Mouse (Mus musculus): ENCODE results near the gene Cyb5d2. TPM values are rescaled to one million over a fixed set of nuclear protein-coding genes. Genes with fewer than 3 reads are reported as not detected.
A peak's percentile ranks its signal among the peaks of the same experiment; 100 is the strongest.

Cyb5d2 gene
- 10 to 100 TPM; 19.2 to 19.5 TPM for total RNA-seq (2021)

- peak; percentile 90 to 91 for DNase-seq
- intact Hi-C loops (cut with DNase I), result loop anchor here (5.0 to 10.0 kb wide), 2 partner anchors 188 to 591 kb away; partner anchors contain the start of genes 4933427D14Rik, Gm43951, Txndc17 and Ube2g1
Observed at GRCm38 (mm10) chr11:72795455-72796295, at the start of gene Cyb5d2, which contains the start of gene Zzef1. Gene Cyb5d2, minus strand, starts transcription at chr11:72796142. Gene Zzef1, plus strand, starts transcription at chr11:72796226.

DNA sequence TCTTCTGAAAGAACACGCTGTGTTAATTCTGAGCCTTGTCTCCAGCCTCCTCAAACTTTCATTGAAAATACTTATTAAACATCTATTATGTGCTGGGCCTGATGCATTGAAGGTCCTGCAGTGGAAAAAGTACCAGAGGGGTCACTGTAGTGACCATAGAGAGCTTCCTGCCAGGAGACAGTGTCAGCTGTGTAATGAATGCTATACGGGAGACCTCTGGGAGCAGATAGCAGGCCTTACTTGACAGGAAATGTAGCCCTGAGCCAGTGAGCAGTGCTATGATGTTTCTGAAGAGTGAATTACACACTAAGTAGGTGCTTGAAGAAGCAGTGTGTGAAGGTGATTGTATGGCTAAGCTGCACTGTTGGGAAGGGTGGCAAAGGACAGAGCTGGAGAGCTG is 49.6 kb upstream of the Cyb5d2 start:
- no peak for DNase-seq
- intact Hi-C loops (cut with DNase I), result no loop called here

DNA sequence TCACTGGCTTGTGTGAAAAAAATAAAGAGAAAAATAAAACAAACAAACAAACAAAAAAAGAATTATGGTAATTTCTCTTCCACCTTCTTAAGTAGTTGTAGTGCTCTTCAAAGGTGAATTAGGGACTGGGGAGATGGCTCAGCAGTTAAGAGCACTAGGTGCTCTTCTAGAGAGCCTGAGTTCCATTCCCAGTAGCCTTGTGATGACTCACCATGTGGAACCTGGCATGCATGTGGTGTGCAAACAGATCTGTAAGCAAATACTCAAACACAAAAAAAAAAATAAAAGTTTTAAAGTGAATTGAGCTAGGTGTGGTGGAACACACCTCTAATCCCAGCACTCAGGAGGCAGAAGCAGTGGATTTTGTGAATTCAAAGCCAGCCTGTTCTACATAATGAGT is 47.6 kb upstream of the Cyb5d2 start:
- intact Hi-C loops (cut with DNase I), result no loop called here
- DNase-seq, result no peak

DNA sequence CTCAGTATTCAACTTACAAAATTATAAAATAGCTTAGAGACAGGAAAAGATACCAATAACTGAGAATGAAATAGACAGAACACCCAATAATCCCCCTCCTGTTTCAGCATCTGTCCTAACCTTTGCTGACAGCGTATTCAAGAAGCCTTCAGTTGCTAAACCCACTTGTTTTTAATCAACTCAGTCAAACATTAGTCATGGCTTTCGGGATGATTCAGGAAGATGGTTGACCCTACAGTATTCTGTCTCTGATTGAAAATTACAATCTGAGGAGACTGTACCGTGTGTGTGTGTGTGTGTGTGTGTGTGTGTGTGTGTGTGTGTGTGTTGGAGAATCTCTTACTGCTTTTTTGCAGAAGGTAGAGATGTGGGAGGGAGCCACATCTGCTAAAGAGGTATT is 46.8 kb upstream of the Cyb5d2 start:
- no peak for DNase-seq

DNA sequence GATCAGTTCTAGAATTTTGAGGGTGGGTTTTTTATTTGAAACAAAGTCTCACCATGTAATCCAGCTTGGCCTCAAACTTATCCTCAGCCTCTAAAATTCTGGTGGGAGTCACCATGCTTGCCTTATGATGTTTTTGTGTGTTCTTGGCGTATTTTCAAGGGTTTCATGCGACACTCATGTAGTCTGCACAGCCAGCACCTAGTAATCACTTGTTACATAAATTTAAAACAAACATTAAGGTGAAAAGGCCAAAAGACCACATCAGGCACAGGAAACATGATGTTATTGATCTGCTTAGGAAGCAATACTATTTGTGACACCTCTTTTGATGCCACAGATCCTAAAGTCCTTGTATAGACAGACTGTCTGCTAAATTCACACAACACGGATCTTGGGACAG is 33.9 kb upstream of the Cyb5d2 start:
- DNase-seq, result no peak
- intact Hi-C loops (cut with DNase I), result no loop called here

More for the DNA sequence above, 46.8 kb upstream of the Cyb5d2 start:
- intact Hi-C loops (cut with DNase I), result no loop called here

- no peak for DNase-seq
- intact Hi-C loops (cut with DNase I), result no loop called here
Observed at GRCm38 (mm10) chr11:72821041-72821440, 25.1 kb upstream of the Cyb5d2 start.

DNA sequence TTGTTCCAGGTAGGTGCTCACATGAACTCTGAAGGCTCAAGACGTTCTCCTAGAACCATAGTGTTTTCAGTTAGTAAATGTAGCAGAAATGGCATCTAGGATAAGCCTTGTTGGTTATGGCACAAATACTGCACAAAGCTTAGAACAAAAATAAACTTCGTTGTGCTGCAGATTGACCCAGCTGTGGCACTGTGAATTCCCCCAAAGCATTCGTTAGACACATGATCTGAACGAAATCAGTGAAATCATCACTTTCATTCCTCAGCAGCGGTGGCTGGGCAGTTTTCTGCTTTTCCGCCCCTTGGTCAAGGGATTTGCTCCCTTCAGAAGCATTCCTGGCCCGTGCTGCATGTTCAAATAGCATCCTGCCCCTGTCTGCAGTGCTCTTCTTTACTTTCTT is 22.1 kb upstream of the Cyb5d2 start:
- intact Hi-C loops (cut with DNase I), result no loop called here
- no peak for DNase-seq

GRCm38 (mm10) chr11:72816859-72817258 is 20.9 kb upstream of the Cyb5d2 start:
- intact Hi-C loops (cut with DNase I), result no loop called here
- DNase-seq, result no peak

DNA sequence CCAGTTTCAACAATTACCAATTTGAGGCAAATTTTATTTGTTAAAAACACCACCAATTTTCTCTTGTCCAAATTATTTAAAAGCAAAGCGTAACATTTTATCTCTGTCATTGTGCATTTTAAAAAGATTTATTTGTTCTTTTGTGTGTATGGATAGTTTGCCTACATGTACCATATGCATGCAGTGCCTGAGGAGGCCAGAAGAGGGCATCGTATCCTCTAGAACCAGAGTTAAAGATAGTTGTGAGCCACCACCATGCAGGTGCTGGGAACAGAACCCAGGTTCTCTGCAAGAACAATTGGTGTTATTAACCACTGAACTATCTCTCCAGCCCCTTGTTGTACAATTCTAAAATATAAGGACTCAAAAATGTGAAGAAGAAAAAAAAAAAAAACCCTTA is 18.2 kb upstream of the Cyb5d2 start:
- intact Hi-C loops (cut with DNase I), result no loop called here
- DNase-seq, result no peak

GRCm38 (mm10) chr11:72813687-72814086 is 17.7 kb upstream of the Cyb5d2 start:
- DNase-seq, result no peak
- intact Hi-C loops (cut with DNase I), result no loop called here

DNA sequence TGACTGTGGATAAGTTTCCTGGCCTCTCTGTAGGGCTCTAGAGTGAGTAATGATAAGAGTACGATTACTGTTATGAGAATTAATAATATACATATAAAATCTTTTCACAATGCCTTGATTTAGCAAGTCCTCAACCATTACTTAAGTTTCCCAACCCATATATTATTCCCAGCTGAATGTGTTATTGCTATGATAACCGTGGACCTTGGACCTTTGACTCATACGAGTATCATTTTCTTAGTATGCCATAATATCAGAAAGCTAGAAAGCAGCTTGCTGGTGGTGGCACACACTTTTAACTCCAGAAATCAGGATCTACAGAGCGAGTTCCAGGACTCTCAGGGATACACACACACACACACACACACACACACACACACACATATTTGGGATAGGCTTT is 12.1 kb upstream of the Cyb5d2 start:
- intact Hi-C loops (cut with DNase I), result no loop called here
- DNase-seq, result no peak

- intact Hi-C loops (cut with DNase I), result no loop called here
- DNase-seq, result no peak
Observed at GRCm38 (mm10) chr11:72806556-72806955, 10.6 kb upstream of the Cyb5d2 start.

DNA sequence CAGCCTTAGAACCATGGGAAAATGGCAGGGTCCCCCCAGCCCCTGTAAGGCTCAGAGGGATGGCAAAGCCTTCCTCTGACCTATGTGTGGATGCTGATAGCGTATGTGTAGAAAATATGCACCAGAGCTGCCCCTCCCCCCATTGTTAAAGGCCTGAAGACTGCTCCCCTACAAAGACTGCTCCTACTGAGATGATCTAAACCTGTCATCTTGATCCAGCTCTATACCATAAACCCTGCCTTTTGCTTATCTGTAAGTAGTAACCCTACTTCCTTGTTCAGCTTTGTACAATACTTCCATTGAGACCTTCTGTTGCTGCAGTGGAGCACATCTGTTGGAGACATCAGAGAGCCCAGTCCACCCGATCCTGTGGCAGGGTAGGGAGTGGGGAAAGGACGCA is 9.3 kb upstream of the Cyb5d2 start:
- intact Hi-C loops (cut with DNase I), result no loop called here
- no peak for DNase-seq

DNA sequence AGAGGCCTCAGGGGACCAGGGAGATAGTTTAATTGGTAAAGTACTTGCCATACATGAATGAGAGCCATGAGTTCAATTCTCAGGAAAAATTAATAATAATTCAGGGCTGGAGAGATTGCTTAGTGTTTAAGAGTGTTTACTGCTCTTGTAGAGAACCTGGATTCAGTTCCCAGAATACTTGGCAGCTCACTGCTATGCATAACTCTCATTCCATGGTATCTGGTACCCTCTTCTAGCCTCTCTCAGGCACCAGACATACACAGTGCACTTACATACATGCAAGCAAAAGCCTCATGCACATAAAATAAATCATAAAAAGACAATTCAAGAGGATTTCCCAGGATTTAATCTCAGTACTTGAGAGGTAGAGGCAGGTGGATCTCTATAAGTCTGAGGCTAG is 8.6 kb upstream of the Cyb5d2 start:
- DNase-seq, result no peak

DNA sequence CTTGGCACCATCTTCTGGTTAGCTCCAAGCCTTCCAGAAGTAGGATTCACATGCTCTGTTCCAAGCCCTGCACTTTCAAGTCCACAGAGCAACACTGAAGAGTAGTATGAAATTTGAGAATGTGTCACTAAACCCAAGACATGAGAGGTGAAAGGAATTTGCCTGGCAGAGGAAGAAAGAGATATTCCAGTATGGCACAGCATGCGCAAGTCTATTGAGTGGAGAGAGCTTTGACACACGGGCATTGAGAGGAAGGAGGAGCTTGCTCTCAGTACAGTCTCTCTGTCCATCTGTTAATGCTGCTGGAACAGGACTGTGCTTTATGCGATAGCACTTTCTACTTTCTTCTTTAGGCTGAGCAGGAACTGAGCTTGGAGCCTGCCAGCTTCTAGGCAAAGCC is 7.1 kb upstream of the Cyb5d2 start:
- intact Hi-C loops (cut with DNase I), result no loop called here
- DNase-seq, result no peak

More for the DNA sequence above, 8.6 kb upstream of the Cyb5d2 start:
- intact Hi-C loops (cut with DNase I), result no loop called here

GRCm38 (mm10) chr11:72801182-72801581 is 5.2 kb upstream of the Cyb5d2 start:
- intact Hi-C loops (cut with DNase I), result no loop called here
- no peak for DNase-seq

GRCm38 (mm10) chr11:72798112-72798511 is 2.2 kb upstream of the Cyb5d2 start:
- intact Hi-C loops (cut with DNase I), result loop anchor here (5.0 to 10.0 kb wide), 2 partner anchors 191 to 593 kb away; partner anchors contain the start of genes 4933427D14Rik, Gm43951, Txndc17 and Ube2g1
- no peak for DNase-seq

GRCm38 (mm10) chr11:72796773-72797338 is 914 bp upstream of the Cyb5d2 start:
- intact Hi-C loops (cut with DNase I), result loop anchor here (5.0 to 10.0 kb wide), 2 partner anchors 190 to 592 kb away; partner anchors contain the start of genes 4933427D14Rik, Gm43951, Txndc17 and Ube2g1
- DNase-seq, result no peak

DNA sequence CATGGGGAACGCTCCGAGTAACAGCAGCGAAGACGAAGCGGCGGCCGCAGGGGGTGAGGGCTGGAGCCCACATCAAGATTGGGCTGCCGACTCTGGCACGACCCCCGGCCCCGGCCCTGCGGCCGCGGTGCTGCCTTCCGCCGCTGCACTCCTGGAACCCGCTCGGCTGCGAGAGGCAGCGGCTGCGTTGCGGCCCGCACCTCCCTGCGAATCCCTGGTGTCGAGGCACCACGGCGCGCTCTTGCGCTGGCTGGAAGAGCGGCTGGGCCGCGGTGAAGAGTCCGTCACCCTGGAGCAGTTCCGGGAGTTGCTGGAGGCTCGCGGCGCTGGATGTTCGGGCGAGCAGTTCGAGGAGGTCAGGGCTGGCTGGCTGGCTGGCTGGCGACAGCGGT is 350 bp upstream of the Cyb5d2 start:
- intact Hi-C loops (cut with DNase I), result loop anchor here (5.0 to 10.0 kb wide), 2 partner anchors 189 to 591 kb away; partner anchors contain the start of genes 4933427D14Rik, Gm43951, Txndc17 and Ube2g1
- DNase-seq, result no peak

- DNase-seq, result no peak
- intact Hi-C loops (cut with DNase I), result loop anchor here (5.0 to 10.0 kb wide), 2 partner anchors 188 to 590 kb away; partner anchors contain the start of genes 4933427D14Rik, Gm43951, Txndc17 and Ube2g1
Observed at GRCm38 (mm10) chr11:72795149-72795454, 840 bp downstream of the Cyb5d2 start.

DNA sequence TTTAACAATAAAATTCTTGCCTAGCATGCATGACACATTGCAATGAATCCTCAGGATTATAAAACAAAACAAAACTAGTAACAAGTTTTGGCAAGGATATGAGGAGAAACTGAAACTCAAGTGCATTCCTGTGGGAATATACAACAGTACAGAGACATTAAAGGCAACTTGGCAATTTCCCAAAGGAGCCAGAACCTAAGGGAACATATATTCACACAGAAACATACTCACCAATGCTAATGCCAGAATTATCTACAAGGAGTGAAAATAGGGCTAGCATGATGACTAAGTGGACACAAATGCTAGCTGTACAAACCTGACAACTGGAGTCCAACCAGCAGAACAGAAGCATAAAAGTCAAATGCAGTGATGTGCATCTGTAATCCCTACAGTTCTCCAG is 3.9 kb downstream of the Cyb5d2 start:
- no peak for DNase-seq
- intact Hi-C loops (cut with DNase I), result loop anchor here (10.0 kb wide), 1 partner anchor 587 kb away; the partner anchor contains the start of genes 4933427D14Rik, Gm43951 and Txndc17

- intact Hi-C loops (cut with DNase I), result no loop called here
- DNase-seq, result no peak
Observed at GRCm38 (mm10) chr11:72782503-72782902, 13.4 kb downstream of the Cyb5d2 start.
